Mouse (Mus musculus) forebrain, embryonic 15.5 days (tissue): ENCODE data around the gene Chst8. TPM values are rescaled to one million over a fixed set of nuclear protein-coding genes. Genes with fewer than 3 reads are reported as not detected.

Experiments
- ATAC-seq: fragments of 200-750 bp; cut with Nextera tagmentation; replicated peaks from 2 replicates; pipeline ENCODE4 v1.8.0; 2017; ENCODE audit warnings: mild to moderate bottlenecking, moderate TSS enrichment, moderate library complexity
- H3K27ac ChIP-seq: fragments of 300-500 bp; sonication (generic); replicated peaks from 2 replicates; pipeline ENCODE4 v1.5.1; 2015; ENCODE audit warnings: mild to moderate bottlenecking, inconsistent platforms
- H3K27me3 ChIP-seq: fragments of 300-500 bp; sonication (generic); 2 replicates; pipeline ENCODE4 v1.6.1; 2015; ENCODE audit warnings: inconsistent platforms
- H3K36me3 ChIP-seq: fragments of 300-500 bp; sonication (generic); 2 replicates; pipeline ENCODE4 v1.6.1; 2015; ENCODE audit warnings: mild to moderate bottlenecking, inconsistent platforms
- H3K4me1 ChIP-seq: fragments of 300-500 bp; sonication (generic); 2 replicates; pipeline ENCODE4 v1.6.1; 2015; ENCODE audit warnings: inconsistent platforms
- H3K4me2 ChIP-seq: fragments of 300-500 bp; sonication (generic); replicated peaks from 2 replicates; pipeline ENCODE4 v1.6.1; 2015; ENCODE audit warnings: mild to moderate bottlenecking, inconsistent platforms
- H3K4me3 ChIP-seq: fragments of 300-500 bp; sonication (generic); 2 replicates; pipeline ENCODE4 v1.5.1; 2015; ENCODE audit warnings: mild to moderate bottlenecking, inconsistent platforms
- H3K9ac ChIP-seq: fragments of 300-500 bp; sonication (generic); replicated peaks from 2 replicates; pipeline ENCODE4 v1.6.1; 2015; ENCODE audit warnings: mild to moderate bottlenecking, inconsistent platforms
- H3K9me3 ChIP-seq: fragments of 300-500 bp; sonication (generic); 2 replicates; pipeline ENCODE4 v1.6.1; 2016; ENCODE audit warnings: inconsistent platforms
- WGBS: fragments of 180-500 bp; shearing (Covaris S2); methylation state at CpG from one replicate; pipeline ENCODE4 v1.1.7; 2015; ENCODE audit warnings: mixed read lengths; 5-methylcytosine and 5-hydroxymethylcytosine counted together
- polyA plus RNA-seq: library from polyadenylated mRNA; unstranded; fragments of >200 nt; fragmentation: Nextera tagmentation; extraction: Ambion mirVana; gene quantifications from 2 replicates; pipeline ENCODE4 v1.2.1, GENCODE M21; 2015

Chst8 gene
- polyA plus RNA-seq, 1 experiment from 2014 or later = 9.6 TPM

DNA sequence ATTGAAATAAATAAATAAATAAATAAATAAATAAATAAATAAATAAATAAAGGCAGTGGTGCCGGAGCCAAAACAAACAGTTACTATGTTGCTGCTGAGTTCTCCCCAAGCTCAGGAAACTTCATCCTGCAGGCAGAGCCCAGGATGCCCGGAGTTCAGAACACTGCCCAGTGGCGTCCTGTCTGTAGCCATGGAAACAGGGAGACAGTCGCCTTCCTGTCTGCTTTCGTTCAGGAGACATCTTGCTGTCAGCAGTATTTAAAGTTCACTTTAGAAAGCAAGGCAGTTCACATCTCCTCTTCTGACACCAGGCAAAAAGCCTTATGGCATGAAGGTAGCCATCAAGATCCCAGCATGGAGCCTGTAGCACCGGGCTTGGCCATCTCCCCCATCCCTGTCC lies 8.0 kb upstream of the Chst8 start:
- Histone ChIP-seq H3K27me3 (no peaks in the 10 kb centered on the region), H3K27ac (no peak overlapping the region), H3K4me2 (no peak overlapping the region), H3K4me1 (peaks cover 17% of the 10 kb centered on the region), H3K9me3 (no peaks in the 10 kb centered on the region), H3K4me3 (no peak overlapping the region), H3K9ac (no peak overlapping the region), H3K36me3 (no peaks in the 10 kb centered on the region)
- ATAC-seq = no peak
- WGBS = 48% methylated on average over 6 of the region's 6 CpGs

DNA sequence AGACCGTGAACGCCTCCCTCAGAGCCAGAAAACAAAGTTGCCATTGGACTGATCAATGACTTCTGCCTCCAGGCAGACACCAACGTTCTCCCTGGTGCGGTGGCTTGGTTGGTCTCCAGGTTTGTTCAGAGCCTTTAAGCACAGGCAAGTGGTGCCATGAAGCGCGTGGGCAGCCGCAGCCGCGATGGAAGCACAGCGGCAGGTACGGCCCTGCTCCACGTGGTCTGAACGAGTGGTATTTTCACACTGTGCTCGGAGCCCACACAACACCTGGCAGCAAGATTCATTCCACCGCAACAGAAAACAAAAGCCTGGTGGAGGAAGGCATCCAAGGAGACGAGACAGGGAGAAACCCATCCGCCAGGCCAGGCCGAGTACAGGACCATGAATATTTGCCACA lies 7.3 kb upstream of the Chst8 start:
- Histone ChIP-seq H3K27ac (no peak overlapping the region), H3K4me3 (no peak overlapping the region), H3K36me3 (no peaks in the 10 kb centered on the region), H3K27me3 (no peaks in the 10 kb centered on the region), H3K4me2 (no peak overlapping the region), H3K9me3 (no peaks in the 10 kb centered on the region), H3K4me1 (peaks cover 17% of the 10 kb centered on the region), H3K9ac (no peak overlapping the region)
- ATAC-seq = no peak
- 83% methylated on average over 18 of the region's 18 CpGs for WGBS

DNA sequence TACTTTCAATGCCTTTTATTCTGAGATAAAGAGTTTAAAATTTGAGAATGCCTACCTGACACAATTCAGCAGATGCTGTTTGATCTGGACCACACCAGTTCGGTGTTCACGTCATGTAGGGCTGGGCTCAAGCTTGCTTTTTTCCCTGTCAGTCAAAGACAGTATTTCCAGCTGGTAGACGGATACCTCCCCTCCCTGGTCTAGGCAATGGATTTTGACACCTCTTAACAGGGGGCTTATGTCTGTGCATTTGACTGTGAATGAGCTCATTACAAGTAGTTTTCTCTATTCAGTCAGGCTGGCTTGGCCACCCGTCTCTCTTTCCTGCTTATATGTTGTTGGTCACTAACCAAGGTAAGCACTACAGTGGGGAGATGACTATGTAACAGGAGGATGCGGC lies 6.1 kb upstream of the Chst8 start:
- H3K4me1 ChIP-seq = peaks cover 17% of the 10 kb centered on the region
- H3K9me3 ChIP-seq = no peaks in the 10 kb centered on the region
- H3K36me3 ChIP-seq = no peaks in the 10 kb centered on the region
- 0 out of 2 replicates have a peak, but pooled peaks have one; percentile 61 for ATAC-seq
- H3K27me3 ChIP-seq = peaks cover 9% of the 10 kb centered on the region
- H3K4me2 ChIP-seq = no peak overlapping the region
- H3K27ac ChIP-seq = no peak overlapping the region
- H3K4me3 ChIP-seq = no peak overlapping the region
- H3K9ac ChIP-seq = no peak overlapping the region
- 29% methylated on average over 5 of the region's 5 CpGs for WGBS

DNA sequence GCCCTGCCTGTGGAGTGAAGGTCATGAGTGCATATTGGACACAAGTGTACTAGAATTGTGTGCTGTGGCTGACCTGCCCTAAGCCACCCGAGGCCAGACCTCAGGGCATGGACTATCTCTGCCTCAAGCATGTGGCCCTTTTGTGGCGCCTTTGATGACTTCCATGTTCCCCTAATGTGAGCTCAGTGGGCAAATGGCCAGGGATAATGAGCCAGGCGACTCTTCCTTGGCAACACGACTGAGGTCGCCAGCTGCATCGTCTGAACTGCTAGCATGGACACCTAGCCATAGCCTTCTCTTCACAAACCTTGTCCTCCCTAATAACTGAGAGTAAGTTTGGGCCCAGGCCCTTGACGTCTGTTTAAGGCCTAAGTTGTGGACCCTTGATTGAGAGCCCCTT lies 4.5 kb upstream of the Chst8 start:
- ATAC-seq = no peak
- no peak overlapping the region for H3K9ac ChIP-seq
- no peak overlapping the region for H3K4me2 ChIP-seq
- H3K36me3 ChIP-seq = no peaks in the 10 kb centered on the region
- peaks cover 23% of the 10 kb centered on the region for H3K27me3 ChIP-seq
- 86% methylated on average over 7 of the region's 7 CpGs for WGBS
- no peak overlapping the region for H3K4me3 ChIP-seq
- no peak overlapping the region for H3K27ac ChIP-seq
- no peaks in the 10 kb centered on the region for H3K9me3 ChIP-seq
- H3K4me1 ChIP-seq = peaks cover 30% of the 10 kb centered on the region

DNA sequence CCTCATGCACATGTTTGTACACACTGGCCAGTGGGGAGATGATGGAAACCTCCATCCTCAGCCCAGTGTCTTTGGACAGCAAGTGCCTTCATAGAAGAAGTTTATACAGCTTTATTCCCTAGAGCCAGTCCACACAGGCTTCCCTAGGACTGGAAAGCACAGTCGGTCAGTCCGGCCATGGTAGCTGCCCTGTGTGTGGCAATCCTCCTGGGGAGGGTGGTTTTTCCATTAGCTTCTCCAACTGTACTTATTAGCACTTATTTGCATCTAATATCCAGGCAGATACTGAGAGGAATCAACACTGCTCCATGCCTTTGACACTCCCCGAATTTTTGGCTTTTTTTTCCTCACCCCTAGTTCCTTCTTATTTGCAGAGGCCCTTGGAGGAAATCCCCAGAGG lies 2.3 kb upstream of the Chst8 start:
- peaks cover 41% of the 10 kb centered on the region for H3K27me3 ChIP-seq
- H3K9ac ChIP-seq = no peak overlapping the region
- no peak overlapping the region for H3K4me3 ChIP-seq
- no peaks in the 10 kb centered on the region for H3K36me3 ChIP-seq
- no peak overlapping the region for H3K4me2 ChIP-seq
- H3K27ac ChIP-seq = no peak overlapping the region
- no peak for ATAC-seq
- 80% methylated on average over 3 of the region's 3 CpGs for WGBS
- peaks cover 38% of the 10 kb centered on the region for H3K4me1 ChIP-seq
- no peaks in the 10 kb centered on the region for H3K9me3 ChIP-seq

DNA sequence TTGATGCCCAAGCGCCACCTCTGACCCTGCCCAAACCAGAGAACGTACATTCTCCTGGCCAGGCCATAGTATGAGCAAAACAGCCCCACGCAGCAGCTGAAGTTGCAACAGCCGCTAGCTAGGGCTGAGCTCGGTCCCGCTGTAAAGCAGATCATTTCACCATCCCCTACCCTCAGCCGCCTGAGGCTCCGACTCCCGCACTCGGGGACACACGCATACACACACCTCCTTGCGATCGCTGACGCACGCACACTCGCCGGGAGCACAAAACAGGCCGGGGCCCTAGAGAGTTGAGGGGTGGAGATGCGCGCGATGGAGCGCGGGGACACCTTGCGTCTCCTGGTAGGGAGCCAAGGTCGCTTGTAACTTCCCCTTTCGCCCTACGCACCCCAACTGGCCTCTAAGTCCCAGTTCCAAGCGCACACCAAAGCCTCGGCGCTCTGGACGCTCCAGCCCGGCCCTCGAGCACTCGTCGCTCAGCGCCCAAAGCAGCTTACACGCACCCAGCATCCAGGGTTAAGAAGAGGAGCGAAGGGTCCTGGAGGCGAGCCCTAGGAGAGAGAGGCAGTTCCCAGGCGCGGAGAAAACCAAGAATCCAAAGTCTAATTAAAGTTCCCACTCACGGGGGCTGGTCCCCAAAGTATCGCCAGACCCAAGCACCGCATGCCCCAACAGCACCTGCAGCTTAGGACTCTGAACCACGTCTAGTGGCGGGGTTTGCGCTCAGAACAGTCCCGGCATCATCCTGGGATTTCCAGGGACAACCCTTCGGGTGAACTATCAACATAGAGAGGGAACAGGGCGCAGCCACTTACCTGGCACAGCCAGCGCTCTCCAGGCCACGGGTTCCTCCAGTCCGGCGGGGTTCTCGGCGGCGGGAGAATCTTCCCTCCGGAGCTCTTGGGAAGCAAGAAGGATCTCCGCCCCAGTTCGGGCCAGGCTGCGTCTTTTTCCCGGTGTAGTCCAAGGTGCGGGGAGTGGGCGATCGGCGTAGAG lies 682 bp downstream of the Chst8 start:
- ATAC-seq = peak; percentile 46
- peaks cover 28% of the 10 kb centered on the region for H3K4me1 ChIP-seq
- H3K4me2 ChIP-seq = peak overlapping the region; percentile 87
- peaks cover 53% of the 10 kb centered on the region for H3K27me3 ChIP-seq
- no peak overlapping the region for H3K27ac ChIP-seq
- H3K9me3 ChIP-seq = no peaks in the 10 kb centered on the region
- under 1% methylated on average over 66 of the region's 66 CpGs for WGBS
- peak overlapping the region; percentile 51 for H3K4me3 ChIP-seq
- peak overlapping the region; percentile 40 for H3K9ac ChIP-seq
- no peaks in the 10 kb centered on the region for H3K36me3 ChIP-seq

DNA sequence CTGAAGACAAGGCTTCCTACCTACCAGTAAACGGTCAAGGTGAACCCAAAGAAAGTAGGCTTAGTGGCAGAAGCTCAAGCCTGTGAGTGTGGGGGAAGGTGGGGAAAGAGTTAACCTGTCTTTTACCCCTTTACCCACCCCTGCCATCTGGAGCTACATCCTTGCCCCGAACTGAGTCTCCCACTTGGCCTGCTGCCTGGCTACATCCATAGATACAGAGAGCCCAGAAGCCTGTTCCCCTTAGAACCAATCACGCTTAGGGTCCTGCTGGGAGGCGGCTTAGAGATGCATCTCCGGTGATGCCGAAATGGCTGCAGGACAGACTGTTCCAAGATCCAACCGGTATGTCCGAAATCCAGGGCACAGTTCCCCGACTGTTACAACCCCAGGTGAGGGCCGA lies 1.5 kb downstream of the Chst8 start:
- no peak for ATAC-seq
- WGBS = 7% methylated on average over 10 of the region's 10 CpGs
- H3K9me3 ChIP-seq = no peaks in the 10 kb centered on the region
- peak overlapping the region; percentile 51 for H3K4me3 ChIP-seq
- H3K9ac ChIP-seq = peak overlapping the region; percentile 40
- no peaks in the 10 kb centered on the region for H3K36me3 ChIP-seq
- peaks cover 35% of the 10 kb centered on the region for H3K4me1 ChIP-seq
- no peak overlapping the region for H3K27ac ChIP-seq
- H3K4me2 ChIP-seq = peak overlapping the region; percentile 87
- peaks cover 53% of the 10 kb centered on the region for H3K27me3 ChIP-seq

DNA sequence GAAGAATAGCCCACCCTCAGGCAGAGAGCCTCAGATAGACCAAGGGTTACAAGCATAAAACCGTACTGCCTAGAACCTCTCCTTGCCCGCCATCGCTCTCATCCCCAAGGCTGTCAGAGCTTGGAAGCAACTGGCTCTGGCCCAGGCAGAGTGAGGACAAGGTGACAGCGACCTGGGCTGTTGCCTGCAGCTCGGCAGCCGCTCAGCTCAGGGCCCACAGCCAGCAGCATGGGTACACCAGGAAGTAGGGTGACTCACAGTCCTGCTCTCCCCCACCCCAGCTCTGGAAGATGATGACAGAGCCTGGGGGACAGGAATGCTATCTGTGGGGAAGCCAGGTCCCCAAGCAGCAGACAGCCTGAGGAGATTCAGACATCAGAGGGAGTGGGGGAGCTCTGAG lies 6.2 kb downstream of the Chst8 start:
- 66% methylated on average over 6 of the region's 6 CpGs for WGBS
- Histone ChIP-seq H3K36me3 (no peaks in the 10 kb centered on the region), H3K27me3 (peaks cover 23% of the 10 kb centered on the region), H3K4me3 (no peak overlapping the region), H3K9me3 (no peaks in the 10 kb centered on the region), H3K4me1 (peaks cover 18% of the 10 kb centered on the region), H3K4me2 (no peak overlapping the region), H3K9ac (no peak overlapping the region), H3K27ac (no peak overlapping the region)
- ATAC-seq = 0 out of 2 replicates have a peak, but pooled peaks have one; percentile 48

DNA sequence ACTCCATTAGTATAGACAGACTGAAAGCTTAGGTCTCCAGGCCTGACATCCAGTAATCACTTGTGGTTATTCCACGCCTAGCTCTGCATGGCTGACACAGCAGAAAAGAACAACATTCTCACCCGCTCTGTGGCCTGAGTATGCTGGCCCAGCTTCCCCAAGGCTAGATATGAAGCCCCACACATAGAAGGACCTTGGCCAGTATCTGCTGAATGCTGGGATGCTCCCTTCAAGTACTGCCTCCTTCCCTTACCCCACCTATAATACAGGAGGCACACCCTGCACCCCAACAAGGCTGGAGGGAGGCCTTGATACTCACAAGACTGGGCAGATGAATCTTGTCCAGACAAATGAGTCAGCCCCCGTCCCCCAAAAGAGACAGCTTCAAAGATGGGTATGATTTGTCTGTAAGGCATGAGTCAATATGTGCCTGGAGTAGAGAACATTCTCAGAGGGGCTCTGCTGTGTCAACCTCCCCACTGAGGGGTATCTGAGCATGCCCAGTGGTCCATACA lies 6.8 kb downstream of the Chst8 start:
- Histone ChIP-seq H3K36me3 (no peaks in the 10 kb centered on the region), H3K4me3 (no peak overlapping the region), H3K27me3 (peaks cover 18% of the 10 kb centered on the region), H3K9ac (no peak overlapping the region), H3K4me2 (no peak overlapping the region), H3K9me3 (no peaks in the 10 kb centered on the region), H3K4me1 (peaks cover 13% of the 10 kb centered on the region), H3K27ac (no peak overlapping the region)
- ATAC-seq = no peak
- 85% methylated on average over 3 of the region's 3 CpGs for WGBS

DNA sequence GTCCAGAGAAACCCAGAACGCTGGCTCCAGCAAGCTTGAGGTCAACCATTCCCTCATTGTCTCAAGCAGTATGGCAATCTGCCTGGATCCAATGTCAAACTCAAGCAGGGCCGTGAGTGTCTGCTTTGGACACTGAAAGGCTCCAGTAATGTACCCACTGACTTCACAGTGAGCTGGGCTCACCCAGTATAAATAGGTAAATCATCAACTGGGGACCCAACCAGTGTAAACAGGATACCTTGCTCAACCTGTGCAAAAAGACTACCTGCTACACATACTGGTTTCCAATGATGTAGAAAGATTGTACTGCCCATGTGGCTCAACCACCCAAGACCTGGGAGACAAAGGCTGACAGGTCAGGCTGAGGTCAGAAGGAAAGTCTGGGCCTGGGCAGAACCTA lies 7.5 kb downstream of the Chst8 start:
- Histone ChIP-seq H3K27ac (no peak overlapping the region), H3K9me3 (no peaks in the 10 kb centered on the region), H3K36me3 (no peaks in the 10 kb centered on the region), H3K27me3 (peaks cover 13% of the 10 kb centered on the region; the same call in 1 of the 2 replicates), H3K9ac (no peak overlapping the region), H3K4me2 (no peak overlapping the region), H3K4me1 (peaks cover 13% of the 10 kb centered on the region), H3K4me3 (no peak overlapping the region)
- no peak for ATAC-seq
- 90% methylated on average over 2 of the region's 2 CpGs for WGBS

DNA sequence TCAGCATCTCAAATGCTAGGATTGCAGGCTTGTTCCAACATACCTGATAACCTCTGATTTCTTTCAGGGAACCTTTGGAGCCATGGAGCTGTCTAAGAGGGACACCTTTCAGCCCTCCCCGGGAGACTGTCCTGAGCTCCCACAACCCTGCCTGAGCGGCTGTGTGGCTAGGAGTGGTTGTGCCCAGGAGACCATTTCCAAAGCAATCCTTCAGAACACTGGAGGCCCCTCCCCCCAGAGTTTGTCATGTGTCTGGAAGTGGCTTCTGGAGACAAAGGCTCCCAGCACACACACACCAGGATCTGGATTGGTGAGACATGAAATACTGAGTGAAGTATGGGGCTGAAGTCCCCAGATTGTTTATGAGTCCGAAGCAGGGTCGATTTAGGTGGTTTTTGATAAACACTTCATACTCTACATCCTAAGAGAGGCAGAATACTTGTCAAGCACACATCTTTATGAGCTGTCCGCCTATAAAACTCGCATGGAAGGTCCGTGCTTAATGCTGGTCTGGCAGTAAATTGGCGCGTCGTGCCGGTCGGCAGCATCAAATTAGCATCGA lies 12.5 kb downstream of the Chst8 start:
- Histone ChIP-seq H3K27ac (peak overlapping the region; percentile 70; the same call in 1 of the 2 replicates), H3K4me2 (no peak overlapping the region), H3K9me3 (no peaks in the 10 kb centered on the region), H3K4me3 (no peak overlapping the region), H3K36me3 (no peaks in the 10 kb centered on the region), H3K27me3 (no peaks in the 10 kb centered on the region), H3K4me1 (peaks cover 25% of the 10 kb centered on the region), H3K9ac (no peak overlapping the region)
- ATAC-seq = 0 out of 2 replicates have a peak, but pooled peaks have one; percentile 36
- 53% methylated on average over 13 of the region's 13 CpGs for WGBS

DNA sequence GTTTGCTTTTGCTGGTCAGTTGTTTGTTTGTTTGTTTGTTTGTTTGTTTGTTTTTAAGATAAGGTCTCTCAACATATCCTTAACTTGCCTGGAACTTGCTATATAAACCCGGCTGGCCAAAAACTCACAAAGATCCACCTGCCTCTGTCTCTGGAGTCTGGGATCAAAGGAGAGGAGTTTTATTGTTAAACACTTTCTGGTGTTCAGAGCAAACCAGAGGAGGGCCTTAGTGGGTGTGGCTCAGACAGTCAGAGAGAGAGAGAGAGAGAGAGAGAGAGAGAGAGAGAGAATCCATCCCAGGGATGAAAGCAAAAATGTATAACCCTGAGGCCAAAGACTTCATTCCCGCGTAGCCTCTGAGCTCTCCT lies 13.1 kb downstream of the Chst8 start:
- 28% methylated on average over 3 of the region's 3 CpGs for WGBS
- H3K9me3 ChIP-seq = no peaks in the 10 kb centered on the region

More for the DNA sequence above, 13.1 kb downstream of the Chst8 start:
- peak overlapping the region; percentile 70 for H3K27ac ChIP-seq
- ATAC-seq = no peak
- H3K4me2 ChIP-seq = no peak overlapping the region
- no peak overlapping the region for H3K4me3 ChIP-seq
- no peaks in the 10 kb centered on the region for H3K36me3 ChIP-seq
- H3K9ac ChIP-seq = no peak overlapping the region
- peaks cover 25% of the 10 kb centered on the region for H3K4me1 ChIP-seq
- no peaks in the 10 kb centered on the region for H3K27me3 ChIP-seq
